Mouse (Mus musculus) intestine, embryonic 16.5 days (tissue): ENCODE results near the gene Kalrn. TPM values are rescaled to one million over a fixed set of nuclear protein-coding genes. Genes with fewer than 3 reads are reported as not detected.
A peak's percentile ranks its signal among the peaks of the same experiment; 100 is the strongest.

Source experiments
- ATAC-seq: fragments of 200-750 bp; cut with Nextera tagmentation; 2 replicates; pipeline ENCODE4 v1.8.0; 2017; ENCODE audit warnings: moderate TSS enrichment, moderate library complexity
- H3K27ac ChIP-seq: fragments of 300-500 bp; sonication (generic); 2 replicates; pipeline ENCODE4 v1.5.1; 2014; ENCODE audit warnings: mild to moderate bottlenecking, low read length
- H3K27me3 ChIP-seq: fragments of 300-500 bp; sonication (generic); replicated peaks from 2 replicates; pipeline ENCODE4 v1.6.1; 2014; ENCODE audit warnings: low read length, control low read depth, mixed read lengths; ENCODE audit not compliant: control insufficient read depth, insufficient read depth
- H3K36me3 ChIP-seq: fragments of 300-500 bp; sonication (generic); 2 replicates; pipeline ENCODE4 v1.6.1; 2014; ENCODE audit warnings: low read length, control low read depth; ENCODE audit not compliant: control insufficient read depth, insufficient read depth
- H3K4me1 ChIP-seq: fragments of 300-500 bp; sonication (generic); 2 replicates; pipeline ENCODE4 v1.6.1; 2014; ENCODE audit warnings: low read length, control low read depth, mixed read lengths; ENCODE audit not compliant: control insufficient read depth, insufficient read depth
- H3K4me2 ChIP-seq: fragments of 300-500 bp; sonication (generic); 2 replicates; pipeline ENCODE4 v1.6.1; 2014; ENCODE audit warnings: low read depth, low read length, control low read depth
- H3K4me3 ChIP-seq: fragments of 300-500 bp; sonication (generic); 2 replicates; pipeline ENCODE4 v1.5.1; 2014; ENCODE audit warnings: mild to moderate bottlenecking, low read length
- H3K9ac ChIP-seq: fragments of 300-500 bp; sonication (generic); 2 replicates; pipeline ENCODE4 v1.6.1; 2014; ENCODE audit warnings: low read depth, low read length
- H3K9me3 ChIP-seq: fragments of 300-500 bp; sonication (generic); 2 replicates; pipeline ENCODE4 v1.6.1; 2016; ENCODE audit warnings: low read length, control low read depth; ENCODE audit not compliant: control insufficient read depth
- WGBS: fragments of 180-500 bp; shearing (Covaris S2); extraction: QIAGEN DNeasy Blood & Tissue Kit; methylation state at CpG from one replicate; pipeline ENCODE4 v1.1.7; 2014; 5-methylcytosine and 5-hydroxymethylcytosine counted together
- polyA plus RNA-seq: library from polyadenylated mRNA; unstranded; fragments of >200 nt; fragmentation: Nextera tagmentation; extraction: Ambion mirVana; gene quantifications from 2 replicates; pipeline ENCODE4 v1.2.1, GENCODE M21; 2015

The Kalrn gene
- polyA plus RNA-seq, 1 experiment from 2014 or later = 11.1 TPM

- 86% methylated on average over 3 of the region's 3 CpGs for WGBS
- ATAC-seq = no peak
- Histone ChIP-seq H3K4me2 (no peak overlapping the region), H3K9ac (no peak overlapping the region), H3K4me3 (no peak overlapping the region), H3K27me3 (no peaks in the 10 kb centered on the region), H3K9me3 (no peaks in the 10 kb centered on the region), H3K4me1 (peaks cover 2% of the 10 kb centered on the region; the same call in 1 of the 2 replicates), H3K27ac (no peak overlapping the region), H3K36me3 (no peaks in the 10 kb centered on the region)
Measured at GRCm38 (mm10) chr16:34324735-34325134, 248.6 kb downstream of the Kalrn start.

GRCm38 (mm10) chr16:34323496-34323895, 249.8 kb downstream of the Kalrn start:
- ATAC-seq = no peak
- H3K36me3 ChIP-seq = no peaks in the 10 kb centered on the region
- H3K9me3 ChIP-seq = no peaks in the 10 kb centered on the region
- no peaks in the 10 kb centered on the region for H3K27me3 ChIP-seq
- H3K4me2 ChIP-seq = no peak overlapping the region
- peaks cover 2% of the 10 kb centered on the region; the same call in 1 of the 2 replicates for H3K4me1 ChIP-seq
- no peak overlapping the region for H3K27ac ChIP-seq
- 68% methylated on average over 1 of the region's 1 CpGs for WGBS
- H3K9ac ChIP-seq = no peak overlapping the region
- H3K4me3 ChIP-seq = no peak overlapping the region

GRCm38 (mm10) chr16:34322546-34322945, 250.8 kb downstream of the Kalrn start:
- H3K27ac ChIP-seq = no peak overlapping the region
- no peak overlapping the region for H3K4me3 ChIP-seq
- H3K9ac ChIP-seq = no peak overlapping the region
- no peaks in the 10 kb centered on the region for H3K27me3 ChIP-seq
- ATAC-seq = peak; percentile 70; the same call in 1 of the 2 replicates
- no peaks in the 10 kb centered on the region for H3K9me3 ChIP-seq
- WGBS = 28% methylated on average over 4 of the region's 4 CpGs
- no peak overlapping the region for H3K4me2 ChIP-seq
- H3K4me1 ChIP-seq = peaks cover 2% of the 10 kb centered on the region; the same call in 1 of the 2 replicates
- no peaks in the 10 kb centered on the region for H3K36me3 ChIP-seq

- Histone ChIP-seq H3K36me3 (no peaks in the 10 kb centered on the region), H3K4me3 (no peak overlapping the region), H3K27ac (no peak overlapping the region), H3K9me3 (no peaks in the 10 kb centered on the region), H3K4me1 (peaks cover 2% of the 10 kb centered on the region; the same call in 1 of the 2 replicates), H3K27me3 (no peaks in the 10 kb centered on the region), H3K4me2 (no peak overlapping the region), H3K9ac (no peak overlapping the region)
- WGBS = 81% methylated on average over 4 of the region's 4 CpGs
- no peak for ATAC-seq
Measured at GRCm38 (mm10) chr16:34321066-34321790, 252.1 kb downstream of the Kalrn start.

GRCm38 (mm10) chr16:34320023-34320800, 253.1 kb downstream of the Kalrn start:
- 0 out of 2 replicates have a peak, but pooled peaks cover 2% of the 10 kb centered on the region for H3K4me1 ChIP-seq
- ATAC-seq = peak; percentile 91
- H3K9me3 ChIP-seq = no peaks in the 10 kb centered on the region
- H3K4me3 ChIP-seq = no peak overlapping the region
- WGBS = 73% methylated on average over 11 of the region's 11 CpGs
- H3K4me2 ChIP-seq = no peak overlapping the region
- H3K9ac ChIP-seq = no peak overlapping the region
- H3K27ac ChIP-seq = no peak overlapping the region
- no peaks in the 10 kb centered on the region for H3K27me3 ChIP-seq
- H3K36me3 ChIP-seq = no peaks in the 10 kb centered on the region

GRCm38 (mm10) chr16:34317110-34317509, 256.2 kb downstream of the Kalrn start:
- H3K9me3 ChIP-seq = no peaks in the 10 kb centered on the region
- H3K27me3 ChIP-seq = no peaks in the 10 kb centered on the region
- H3K4me1 ChIP-seq = 0 out of 2 replicates have a peak, but pooled peaks cover 2% of the 10 kb centered on the region
- no peak overlapping the region for H3K9ac ChIP-seq
- no peak overlapping the region for H3K27ac ChIP-seq
- no peak overlapping the region for H3K4me3 ChIP-seq
- 31% methylated on average over 3 of the region's 3 CpGs for WGBS
- ATAC-seq = no peak
- no peak overlapping the region for H3K4me2 ChIP-seq
- H3K36me3 ChIP-seq = no peaks in the 10 kb centered on the region

GRCm38 (mm10) chr16:34316253-34316652, 257.1 kb downstream of the Kalrn start:
- Histone ChIP-seq H3K27ac (no peak overlapping the region), H3K27me3 (no peaks in the 10 kb centered on the region), H3K9me3 (no peaks in the 10 kb centered on the region), H3K9ac (no peak overlapping the region), H3K4me3 (no peak overlapping the region), H3K4me1 (0 out of 2 replicates have a peak, but pooled peaks cover 2% of the 10 kb centered on the region), H3K36me3 (no peaks in the 10 kb centered on the region), H3K4me2 (no peak overlapping the region)
- WGBS = 62% methylated on average over 10 of the region's 10 CpGs
- no peak for ATAC-seq

GRCm38 (mm10) chr16:34314071-34314470, 259.3 kb downstream of the Kalrn start:
- no peak overlapping the region for H3K9ac ChIP-seq
- no peak overlapping the region for H3K4me3 ChIP-seq
- H3K4me2 ChIP-seq = no peak overlapping the region
- no peaks in the 10 kb centered on the region for H3K9me3 ChIP-seq
- no peaks in the 10 kb centered on the region for H3K4me1 ChIP-seq
- no peaks in the 10 kb centered on the region for H3K27me3 ChIP-seq
- H3K27ac ChIP-seq = no peak overlapping the region
- 0 out of 2 replicates have a peak, but pooled peaks cover 2% of the 10 kb centered on the region for H3K36me3 ChIP-seq
- 83% methylated on average over 10 of the region's 10 CpGs for WGBS
- ATAC-seq = no peak

- Histone ChIP-seq H3K27ac (no peak overlapping the region), H3K36me3 (0 out of 2 replicates have a peak, but pooled peaks cover 5% of the 10 kb centered on the region), H3K4me2 (no peak overlapping the region), H3K4me1 (no peaks in the 10 kb centered on the region), H3K9me3 (no peaks in the 10 kb centered on the region), H3K27me3 (no peaks in the 10 kb centered on the region), H3K9ac (no peak overlapping the region), H3K4me3 (no peak overlapping the region)
- no peak for ATAC-seq
- WGBS = 89% methylated on average over 1 of the region's 1 CpGs
Measured at GRCm38 (mm10) chr16:34311577-34311976, 261.8 kb downstream of the Kalrn start.
